Mouse (Mus musculus) cerebellum, postnatal 36 days (tissue): ENCODE measurements at regions not wholly inside any gene's neighbourhood (a gene's known extent, or its start where the extent isn't known, plus 50 kb on each side); places are given as distances from the start of the nearest gene placed in this dataset.

ENCODE experiments used
- DNase-seq, 2 experiments: peaks; one replicate each; pipeline ENCODE4 v3.0.0; 2021 to 2022; ENCODE audit warnings: mixed read lengths in 2 of 2

GRCm38 (mm10) chr1:42233289-42233688 is 462.3 kb upstream of the Pou3f3 start:
- no peak for DNase-seq

GRCm38 (mm10) chr1:42236466-42237010 is 459.0 kb upstream of the Pou3f3 start:
- DNase-seq, result no peak

DNA sequence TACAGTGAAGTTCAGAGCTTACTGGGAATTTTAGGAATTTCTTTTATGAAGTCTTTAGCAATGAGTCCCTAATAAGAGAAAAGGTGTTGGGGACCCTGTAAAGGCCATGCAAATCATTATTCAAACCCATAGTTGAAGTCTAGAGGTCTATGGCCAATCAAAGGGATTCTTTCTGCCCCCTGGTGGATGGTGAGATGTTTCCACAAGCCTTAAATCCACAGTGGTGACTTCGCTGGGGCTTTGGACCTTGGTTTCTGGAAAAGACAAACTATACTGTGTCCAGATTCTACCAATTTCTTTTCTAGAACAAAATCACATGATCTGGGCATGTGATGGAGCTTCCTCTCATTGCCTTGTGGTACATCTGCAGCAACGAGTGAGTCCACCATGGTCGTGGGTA is 457.2 kb upstream of the Pou3f3 start:
- no peak for DNase-seq

DNA sequence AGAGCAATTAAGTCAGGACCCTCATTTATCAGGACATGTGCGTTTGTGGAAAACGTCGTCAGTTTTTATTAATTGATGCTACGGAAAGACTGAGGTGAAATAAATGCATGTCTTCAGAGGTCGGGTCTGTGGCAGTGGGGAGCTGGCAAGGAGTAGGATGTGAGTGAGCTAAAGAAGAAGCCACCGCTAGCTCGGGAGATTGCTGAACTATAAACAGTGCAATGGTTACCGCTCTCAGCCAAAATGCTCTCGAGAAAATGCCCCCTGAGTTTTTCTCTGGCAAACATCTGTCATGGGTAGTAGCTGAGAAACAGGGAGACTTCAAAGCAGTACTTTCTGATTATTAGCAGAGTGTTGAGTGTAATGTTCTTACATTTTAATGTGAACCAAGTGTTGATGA is 454.4 kb upstream of the Pou3f3 start:
- DNase-seq, result no peak

DNA sequence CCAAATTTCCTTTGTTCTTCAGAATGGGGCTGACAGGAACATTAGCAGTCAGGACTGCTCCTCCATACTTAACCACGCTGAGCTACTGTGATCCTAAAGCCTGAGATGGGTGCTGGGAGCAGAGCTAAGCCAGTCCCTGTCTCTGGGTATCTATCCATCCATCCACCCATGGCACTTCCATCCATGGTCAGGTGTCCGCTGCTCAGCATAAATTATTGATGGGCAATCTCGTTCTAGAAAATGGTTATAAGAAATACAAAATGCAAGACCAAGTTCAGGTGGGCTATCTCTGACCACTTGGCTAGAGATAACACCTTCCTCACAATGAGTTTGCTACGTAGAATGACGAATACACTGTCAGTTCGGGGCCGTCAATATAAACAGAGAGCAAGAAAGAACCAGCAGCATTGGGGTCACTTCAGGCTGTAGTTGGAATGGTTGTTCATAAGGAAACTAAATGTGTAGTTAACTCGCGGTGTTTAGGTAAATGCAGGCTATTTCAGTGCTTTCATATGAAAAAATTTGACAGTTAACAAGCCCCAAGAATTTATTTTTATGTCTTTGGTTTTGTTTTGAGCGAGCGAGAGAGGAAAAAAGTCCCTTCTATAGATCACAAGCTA is 453.9 kb upstream of the Pou3f3 start:
- DNase-seq, result no peak

GRCm38 (mm10) chr1:42242586-42243457 is 452.7 kb upstream of the Pou3f3 start:
- no peak for DNase-seq

GRCm38 (mm10) chr1:42243458-42243855 is 452.1 kb upstream of the Pou3f3 start:
- DNase-seq, result no peak

DNA sequence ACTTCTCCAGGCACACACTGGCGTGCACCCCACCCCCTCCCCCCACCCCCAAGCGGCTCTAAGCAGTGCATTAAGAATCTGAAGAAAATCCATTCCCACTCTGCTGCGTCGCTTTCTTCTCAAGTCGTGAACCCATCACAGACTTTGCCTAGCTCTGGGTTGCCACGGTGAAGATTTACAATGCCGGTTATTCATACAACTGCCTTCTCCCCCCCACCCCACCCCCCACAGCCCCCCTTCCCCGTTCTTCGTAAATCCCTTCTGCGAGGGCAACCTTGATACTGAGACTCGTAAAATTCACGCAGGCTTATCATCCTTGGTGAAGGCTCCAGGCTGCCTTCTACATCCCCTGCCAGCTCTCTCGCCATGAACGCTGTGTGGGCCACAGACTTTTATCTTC is 451.7 kb upstream of the Pou3f3 start:
- no peak for DNase-seq

GRCm38 (mm10) chr1:42252386-42252785 is 443.2 kb upstream of the Pou3f3 start:
- no peak for DNase-seq

DNA sequence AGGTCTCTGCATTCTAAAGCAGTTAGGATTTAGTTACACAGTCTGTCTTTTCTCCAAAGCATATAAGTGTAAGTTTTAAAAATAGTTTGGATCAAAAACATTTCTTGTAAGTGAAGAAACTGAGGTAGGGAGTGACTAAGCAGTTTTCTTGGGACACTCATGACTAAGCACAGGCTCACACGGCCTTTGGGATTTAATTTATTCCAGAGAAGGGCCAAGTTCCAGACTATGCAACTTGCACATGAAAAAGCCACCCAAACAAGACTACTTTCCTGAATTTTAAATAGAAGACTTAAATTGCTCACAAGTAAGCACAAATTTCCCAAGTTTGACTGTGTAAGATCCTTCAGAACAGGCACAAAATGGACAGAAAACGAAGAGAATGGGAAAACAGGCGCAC is 441.8 kb upstream of the Pou3f3 start:
- DNase-seq, result no peak

DNA sequence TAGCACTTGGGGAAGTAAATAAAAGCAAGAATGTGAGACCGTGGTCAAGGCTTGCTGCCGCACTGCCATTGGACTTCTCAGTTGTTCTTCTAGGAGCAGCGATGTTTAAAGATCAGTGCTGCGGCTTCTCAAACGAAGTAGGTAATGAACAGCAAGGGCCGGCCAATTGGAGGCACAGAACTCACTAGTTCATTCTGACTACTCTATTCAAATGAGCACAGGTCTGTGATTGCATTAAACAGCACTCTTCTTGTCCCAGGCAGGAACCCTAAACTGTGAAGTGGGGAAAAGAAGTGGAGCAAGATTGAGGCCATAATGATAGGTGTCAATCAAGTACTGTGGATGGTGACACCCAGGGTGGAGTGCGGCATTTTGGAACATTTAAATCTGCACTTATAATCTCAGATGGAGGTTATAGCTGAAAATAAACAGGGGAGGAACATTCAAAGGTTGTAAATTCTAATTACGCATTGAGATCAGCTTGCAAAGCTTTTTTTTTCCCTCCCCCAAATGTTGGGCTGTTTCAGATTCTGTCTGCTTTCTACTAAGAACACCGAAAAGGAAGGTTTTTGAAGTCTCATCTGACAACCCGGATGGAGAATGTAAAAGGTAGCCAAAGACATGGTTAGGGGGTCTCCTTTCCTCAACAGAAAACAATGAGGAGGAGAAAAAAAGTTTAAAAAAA is 438.5 kb upstream of the Pou3f3 start:
- no peak for DNase-seq

DNA sequence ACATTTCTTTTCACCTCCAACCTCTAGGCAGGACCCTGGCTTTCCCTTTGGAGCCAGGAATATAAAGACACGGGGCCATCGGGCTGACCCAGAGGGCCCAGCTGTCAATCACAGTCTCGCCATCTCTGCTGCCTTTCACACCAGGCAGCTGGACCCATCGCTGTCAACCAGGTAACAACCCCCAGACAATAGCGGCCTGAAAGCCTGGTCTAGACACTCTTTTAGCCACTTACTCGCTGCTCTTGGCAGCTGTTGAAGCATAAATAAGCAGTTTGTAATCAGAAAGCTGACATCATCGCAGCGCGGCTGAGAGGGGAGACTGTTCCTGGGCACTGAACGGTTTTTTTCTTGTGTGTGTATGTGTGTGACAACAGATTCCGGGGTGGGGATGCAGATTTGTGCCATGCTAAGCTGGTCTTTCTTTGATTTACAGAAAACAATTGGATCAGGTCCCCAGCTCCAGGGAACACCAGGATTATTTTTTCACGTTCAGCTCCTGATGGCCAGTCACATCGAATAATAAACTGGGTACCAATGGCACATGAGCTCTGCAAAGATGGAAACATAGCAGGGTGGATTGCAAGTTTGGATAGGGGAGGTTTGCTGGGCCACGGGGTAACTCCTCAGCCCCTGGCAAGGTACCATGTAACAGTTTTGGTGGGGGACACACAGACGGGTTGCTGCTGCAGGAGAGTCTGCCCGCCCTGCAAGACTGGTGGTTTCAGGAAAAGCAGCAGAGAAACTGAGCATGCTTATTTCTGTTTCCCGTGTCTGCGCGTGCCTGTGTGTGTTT is 437.6 kb upstream of the Pou3f3 start:
- DNase-seq, result no peak

GRCm38 (mm10) chr1:42258594-42258910 is 437.0 kb upstream of the Pou3f3 start:
- DNase-seq, result no peak

DNA sequence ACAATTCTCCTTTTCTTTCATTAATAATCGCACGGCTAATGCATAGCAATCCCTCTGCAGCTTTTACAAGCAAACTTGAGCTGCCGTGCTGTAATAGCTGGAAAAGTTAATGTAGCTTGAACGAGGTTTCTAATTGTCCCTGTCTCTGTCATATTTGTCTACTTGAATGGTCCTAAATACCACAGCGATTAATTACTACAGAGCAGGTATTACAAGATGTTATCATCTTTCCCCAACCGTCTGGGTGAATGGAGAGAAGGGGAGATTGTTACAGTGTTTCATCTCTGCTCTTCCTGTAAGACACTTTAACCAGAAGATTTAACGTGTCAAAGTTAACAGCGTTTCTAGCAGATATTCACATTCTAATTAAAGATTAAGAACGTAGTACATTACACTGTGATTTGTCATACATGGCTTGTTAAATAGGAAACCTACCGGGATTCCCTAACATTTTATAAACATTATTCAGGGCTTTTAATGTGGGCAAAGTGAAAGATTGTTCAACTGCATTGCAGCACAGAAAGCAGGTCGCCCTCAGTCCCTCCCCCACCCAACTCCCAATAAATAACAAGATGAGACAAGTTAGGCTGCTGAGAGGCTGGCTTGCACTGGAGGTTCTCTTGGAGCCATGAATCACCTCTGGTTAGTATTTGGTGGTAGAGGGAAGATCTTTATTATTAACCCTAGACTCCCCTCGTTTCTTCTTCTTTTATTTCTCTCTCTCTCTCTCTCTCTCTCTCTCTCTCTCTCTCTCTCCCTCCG is 436.2 kb upstream of the Pou3f3 start:
- no peak for DNase-seq

DNA sequence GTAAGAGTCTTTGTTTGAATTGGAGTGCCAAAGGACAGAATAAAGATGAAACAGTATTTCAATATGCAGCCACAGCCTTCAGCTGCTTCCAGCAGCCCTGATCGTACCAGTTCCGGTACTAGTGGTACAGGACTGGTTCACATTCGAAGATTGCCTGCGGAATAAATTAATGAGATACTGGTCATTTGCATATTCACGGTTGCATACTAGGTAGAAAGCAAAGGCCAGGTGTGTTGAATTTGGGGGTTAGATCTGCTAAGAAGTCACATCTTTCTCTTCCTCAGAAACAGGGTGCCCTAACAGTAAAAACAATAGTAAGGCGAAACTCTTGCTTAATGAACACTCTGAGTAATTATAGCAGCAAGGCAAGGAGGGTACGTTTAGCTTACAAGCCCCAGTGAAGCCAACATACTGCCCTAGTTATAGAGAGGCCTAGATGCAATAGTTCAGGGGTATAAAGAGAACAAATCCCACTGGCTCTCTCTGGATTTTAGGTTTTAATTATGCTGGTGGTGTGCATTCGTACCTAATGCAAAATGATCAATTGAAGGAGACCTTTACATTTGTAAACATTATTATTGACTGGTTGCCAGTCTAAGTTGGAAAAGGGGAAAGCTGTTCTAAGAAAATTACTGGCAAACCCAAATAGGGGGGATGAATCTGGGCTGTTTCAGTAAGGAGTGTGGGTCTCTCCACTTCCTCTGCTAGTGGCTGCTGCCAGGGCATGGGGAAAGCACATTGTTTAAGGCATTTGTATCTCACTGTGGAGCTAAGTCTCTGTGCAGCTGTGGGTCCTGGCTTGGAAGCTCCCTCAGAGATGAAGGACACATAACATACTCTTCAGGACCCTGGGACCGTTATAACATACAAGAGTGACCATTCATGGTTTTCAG is 435.3 kb upstream of the Pou3f3 start:
- DNase-seq, result no peak

DNA sequence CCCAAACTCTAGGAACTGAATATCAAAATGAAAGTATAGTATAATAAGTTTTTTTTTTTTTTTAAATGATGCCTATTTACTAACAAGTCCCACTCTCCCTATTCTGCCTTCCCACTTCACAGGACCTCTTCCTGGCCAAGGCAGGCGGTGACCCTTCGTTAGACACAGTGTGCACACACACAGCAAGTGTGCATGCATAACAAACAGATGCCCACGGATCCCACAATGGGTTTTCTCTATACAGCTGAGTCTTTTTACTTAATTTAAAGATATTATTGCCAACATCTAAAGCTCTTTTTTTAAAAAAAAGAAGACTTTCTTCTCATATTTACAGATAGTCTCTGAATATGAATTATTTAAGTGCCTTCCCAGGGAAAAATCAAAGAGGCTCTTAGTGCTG is 434.5 kb upstream of the Pou3f3 start:
- DNase-seq, result no peak

- DNase-seq, result no peak
These were observed 433.8 kb upstream of the Pou3f3 start for GRCm38 (mm10) chr1:42261800-42262199.

DNA sequence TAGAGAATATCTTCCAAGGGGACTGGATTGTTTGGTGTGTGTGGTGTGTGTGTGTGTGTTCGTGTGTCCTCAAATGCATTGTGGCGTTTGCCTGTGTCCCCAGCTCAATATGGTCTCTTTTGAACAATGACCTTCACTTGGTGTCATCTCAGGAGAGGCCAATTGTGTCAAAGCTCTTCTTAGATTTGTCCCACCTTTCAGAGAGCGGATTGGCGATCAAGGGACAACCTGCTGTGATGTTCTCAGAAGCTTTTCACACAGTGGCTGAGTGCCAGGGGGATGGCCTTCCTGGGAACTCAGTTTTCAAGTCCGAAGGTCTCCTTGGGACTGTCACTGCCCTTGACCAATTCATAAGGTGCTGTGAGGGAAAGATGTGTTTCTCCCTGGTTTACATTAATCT is 433.0 kb upstream of the Pou3f3 start:
- DNase-seq, result no peak

- DNase-seq, result no peak
These were observed 418.4 kb upstream of the Pou3f3 start for GRCm38 (mm10) chr1:42277130-42277529.

DNA sequence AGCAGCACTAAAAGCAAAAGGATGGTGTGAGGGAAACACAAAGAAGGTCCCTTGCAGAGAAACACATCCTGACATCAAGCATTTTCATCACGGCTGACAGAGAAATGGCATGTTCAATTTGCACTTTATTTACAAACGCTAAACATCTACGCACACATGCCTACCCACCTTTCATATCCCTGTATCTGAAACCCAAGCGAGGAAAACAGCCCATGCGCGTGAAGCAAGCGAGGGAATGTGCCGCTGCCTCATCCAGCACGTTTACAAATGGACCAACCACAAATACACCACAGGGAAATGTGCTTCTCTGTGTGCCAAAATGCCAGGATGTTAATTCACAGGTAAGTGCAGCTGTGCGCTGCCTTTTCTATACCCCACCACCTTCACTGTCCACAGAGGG is 399.7 kb upstream of the Pou3f3 start:
- no peak for DNase-seq

DNA sequence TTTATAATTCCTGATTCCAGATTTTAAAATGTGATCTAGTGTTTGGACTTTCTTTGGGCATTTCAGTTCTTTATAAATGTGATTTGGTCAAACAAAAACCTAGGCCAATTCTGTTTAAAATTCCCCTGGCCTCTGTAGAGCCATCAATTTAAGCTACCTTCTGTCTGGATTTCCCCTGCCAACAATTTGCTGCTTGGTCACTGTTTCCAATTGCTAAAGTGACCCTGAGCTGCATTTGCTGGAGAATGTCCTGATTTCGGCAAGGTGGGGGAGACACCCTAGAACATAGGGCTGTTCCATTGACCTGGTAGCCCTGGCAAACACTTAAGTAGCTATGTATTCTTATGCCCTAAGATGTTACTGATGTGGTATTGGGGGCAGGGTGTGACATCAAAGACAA is 386.3 kb upstream of the Pou3f3 start:
- DNase-seq, result no peak
